Mouse (Mus musculus) NIH3T3 (cell line): ENCODE results near the gene Gm16253.
A peak's percentile ranks its signal among the peaks of the same experiment; 100 is the strongest.

Experiments
- DNase-seq: peaks from one replicate; pipeline ENCODE4 v3.0.0-alpha.2; 2012; ENCODE audit warnings: low read depth

Gm16253 gene

DNA sequence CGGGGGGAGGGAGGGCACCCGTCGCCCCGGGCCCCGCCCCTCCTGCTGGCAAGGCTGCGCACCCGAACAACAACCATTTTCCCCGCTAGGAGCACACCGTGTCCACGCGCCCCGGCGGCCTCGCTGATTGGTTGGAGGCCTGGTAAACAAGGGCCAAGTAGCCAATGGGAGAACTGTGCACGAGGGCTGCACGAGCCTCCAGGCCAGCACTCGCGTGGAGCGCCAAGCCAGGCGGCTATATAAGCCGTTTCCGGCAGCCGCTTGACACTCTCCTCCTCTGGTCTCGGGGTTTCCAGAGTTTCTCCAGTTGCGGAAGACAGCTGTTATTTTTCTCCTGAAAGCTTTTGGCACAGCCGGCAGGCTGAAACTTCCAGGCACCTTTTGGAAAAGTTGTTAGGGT lies 19.1 kb upstream of the Gm16253 start, which contains the start of gene Txnip:
TSS of gene Txnip (plus strand) at position 264 of the 400 bp plus-strand sequence.
- peak; percentile 99 for DNase-seq

DNA sequence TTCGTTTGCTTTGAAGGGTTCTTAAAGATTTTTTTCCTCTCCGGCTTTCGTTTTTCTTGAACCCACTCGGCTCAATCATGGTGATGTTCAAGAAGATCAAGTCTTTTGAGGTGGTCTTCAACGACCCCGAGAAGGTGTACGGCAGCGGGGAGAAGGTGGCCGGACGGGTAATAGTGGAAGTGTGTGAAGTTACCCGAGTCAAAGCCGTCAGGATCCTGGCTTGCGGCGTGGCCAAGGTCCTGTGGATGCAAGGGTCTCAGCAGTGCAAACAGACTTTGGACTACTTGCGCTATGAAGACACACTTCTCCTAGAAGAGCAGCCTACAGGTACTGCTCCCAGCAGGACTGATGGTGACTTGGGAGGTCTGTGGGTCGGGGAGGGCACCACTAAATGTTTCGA lies 18.6 kb upstream of the Gm16253 start:
- DNase-seq: peak; percentile 29

DNA sequence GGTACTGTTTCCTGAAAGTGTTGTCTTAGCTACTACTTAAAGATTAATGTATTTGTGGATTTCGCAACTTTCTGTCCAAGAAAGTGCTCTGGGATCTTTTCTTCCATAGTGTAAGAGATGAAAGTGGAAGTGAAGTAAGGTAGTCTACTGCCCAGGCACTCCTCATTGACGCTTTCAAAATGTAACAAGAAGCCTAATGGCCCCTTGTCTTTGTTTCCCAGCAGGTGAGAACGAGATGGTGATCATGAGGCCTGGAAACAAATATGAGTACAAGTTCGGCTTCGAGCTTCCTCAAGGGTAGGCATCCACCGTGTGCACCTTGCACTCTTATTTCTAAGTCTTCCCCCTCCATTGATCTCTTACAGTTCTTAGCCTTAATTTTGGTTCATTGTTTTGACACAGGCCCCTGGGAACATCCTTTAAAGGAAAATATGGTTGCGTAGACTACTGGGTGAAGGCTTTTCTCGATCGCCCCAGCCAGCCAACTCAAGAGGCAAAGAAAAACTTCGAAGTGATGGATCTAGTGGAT lies 18.1 kb upstream of the Gm16253 start:
- DNase-seq: peak; percentile 25

DNA sequence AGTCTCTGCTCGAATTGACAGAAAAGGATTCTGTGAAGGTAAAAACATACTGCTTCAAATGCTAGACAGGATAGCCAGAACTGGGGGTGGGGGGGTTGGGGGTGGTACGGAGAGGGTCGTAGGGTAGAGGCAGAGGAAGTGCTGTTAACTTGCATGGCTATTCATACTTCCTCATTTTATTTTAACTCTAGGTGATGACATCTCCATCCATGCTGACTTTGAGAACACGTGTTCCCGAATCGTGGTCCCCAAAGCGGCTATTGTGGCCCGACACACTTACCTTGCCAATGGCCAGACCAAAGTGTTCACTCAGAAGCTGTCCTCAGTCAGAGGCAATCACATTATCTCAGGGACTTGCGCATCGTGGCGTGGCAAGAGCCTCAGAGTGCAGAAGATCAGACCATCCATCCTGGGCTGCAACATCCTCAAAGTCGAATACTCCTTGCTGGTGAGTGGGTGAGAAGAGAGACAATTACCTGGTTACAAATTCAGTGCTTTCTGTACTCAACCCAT lies 17.3 kb upstream of the Gm16253 start:
- DNase-seq: no peak

DNA sequence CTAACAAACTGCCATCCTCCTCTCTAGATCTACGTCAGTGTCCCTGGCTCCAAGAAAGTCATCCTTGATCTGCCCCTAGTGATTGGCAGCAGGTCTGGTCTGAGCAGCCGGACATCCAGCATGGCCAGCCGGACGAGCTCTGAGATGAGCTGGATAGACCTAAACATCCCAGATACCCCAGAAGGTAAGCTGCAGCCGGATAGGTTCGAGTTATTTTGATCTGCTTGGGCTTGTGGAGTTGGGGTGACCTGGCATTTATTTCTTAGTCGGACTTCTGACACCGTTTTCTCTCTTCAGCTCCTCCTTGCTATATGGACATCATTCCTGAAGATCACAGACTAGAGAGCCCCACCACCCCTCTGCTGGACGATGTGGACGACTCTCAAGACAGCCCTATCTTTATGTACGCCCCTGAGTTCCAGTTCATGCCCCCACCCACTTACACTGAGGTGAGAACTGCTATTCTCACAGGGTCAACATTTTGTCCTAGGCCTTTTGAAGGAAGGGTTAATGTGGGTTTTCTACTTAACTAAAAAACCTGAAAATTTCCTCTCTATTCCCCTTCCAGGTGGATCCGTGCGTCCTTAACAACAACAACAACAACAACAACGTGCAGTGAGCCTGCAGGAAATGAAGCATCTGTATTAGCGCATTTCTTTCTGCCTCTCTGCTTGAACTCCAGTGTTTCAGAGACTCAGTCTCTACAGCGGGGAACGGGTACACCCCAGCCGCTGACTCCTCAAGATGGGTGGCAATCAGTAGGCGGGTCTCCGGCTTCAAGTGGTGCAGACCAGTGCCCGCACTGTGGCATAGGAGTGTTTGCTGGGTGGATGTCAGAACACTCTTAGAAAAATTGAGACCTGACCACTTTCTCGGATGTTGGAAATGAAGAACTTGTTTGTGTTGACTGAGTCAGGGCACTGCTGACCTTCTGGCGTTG lies 16.6 kb upstream of the Gm16253 start:
- no peak for DNase-seq

DNA sequence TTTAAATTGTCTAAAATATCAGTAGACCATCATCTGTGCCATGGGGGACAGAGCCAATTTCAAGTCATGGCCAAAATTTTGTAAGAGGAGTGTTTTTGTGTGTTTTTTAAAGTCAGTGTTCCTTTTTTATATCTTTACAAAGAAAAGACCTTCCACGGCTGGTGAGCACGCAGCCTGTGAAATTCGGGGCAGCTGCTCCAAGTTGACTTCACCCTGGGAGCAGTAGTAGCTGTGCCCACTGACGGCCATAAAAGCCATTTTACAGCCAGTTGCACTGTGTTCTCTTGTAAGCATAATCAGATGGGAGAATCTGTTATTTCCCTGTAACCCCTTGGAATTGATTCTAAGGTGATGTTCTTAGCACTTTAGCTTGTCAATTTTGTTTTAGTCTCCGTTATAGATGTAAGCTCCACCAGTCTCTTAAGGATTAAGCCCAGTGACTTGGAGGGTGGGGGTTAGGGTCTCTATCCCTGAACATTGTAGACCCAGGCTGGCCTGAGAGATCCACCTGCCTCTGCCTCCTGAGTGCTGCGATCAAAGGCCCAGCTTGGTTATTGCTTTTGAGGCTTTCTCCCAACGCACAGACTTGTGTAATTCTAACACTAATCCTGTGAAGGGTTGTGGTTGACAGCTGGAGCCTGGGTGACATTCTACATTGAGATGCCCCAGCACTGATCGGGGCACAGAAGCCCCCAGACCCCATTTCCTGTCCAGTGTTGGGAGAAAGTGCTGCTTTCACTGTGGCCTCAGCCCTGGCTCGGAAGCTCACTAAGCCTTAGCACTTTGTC lies 15.7 kb upstream of the Gm16253 start:
- no peak for DNase-seq

DNA sequence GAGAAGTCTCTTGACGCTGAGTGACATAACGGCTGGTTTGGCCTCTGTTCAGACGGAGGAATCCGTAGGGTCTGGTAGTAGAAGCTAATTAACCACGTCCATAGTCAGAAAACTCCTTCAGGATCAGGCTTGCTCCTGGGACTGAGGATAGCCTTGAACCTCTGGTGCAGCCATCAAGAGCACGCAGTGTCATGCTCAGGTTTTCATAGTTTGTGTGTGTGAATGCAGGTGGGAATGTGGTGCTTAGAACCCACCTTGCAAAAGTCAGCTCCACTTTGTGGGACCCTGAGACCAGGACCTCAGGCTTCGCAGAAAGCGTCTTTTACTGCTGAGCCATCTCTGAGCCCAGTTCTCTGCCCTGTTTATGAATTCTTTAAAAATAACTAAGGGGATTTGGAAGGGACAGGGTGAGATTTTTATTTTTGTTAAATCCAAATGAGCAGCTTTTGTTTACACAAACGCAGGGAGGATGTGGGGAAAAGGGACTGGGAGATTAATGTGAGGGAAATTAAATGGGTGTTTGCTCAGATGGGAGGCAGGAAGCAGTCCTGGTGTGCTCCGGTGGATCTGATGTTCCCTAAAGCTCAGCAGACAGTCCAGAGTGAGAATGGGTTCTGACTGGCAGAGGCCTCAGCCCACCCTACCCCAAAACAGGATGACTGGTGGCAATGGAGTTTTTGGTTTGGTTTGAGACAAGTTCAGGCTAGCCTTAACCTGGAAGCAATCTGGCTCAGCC lies 14.7 kb upstream of the Gm16253 start:
- DNase-seq: peak; percentile 55

DNA sequence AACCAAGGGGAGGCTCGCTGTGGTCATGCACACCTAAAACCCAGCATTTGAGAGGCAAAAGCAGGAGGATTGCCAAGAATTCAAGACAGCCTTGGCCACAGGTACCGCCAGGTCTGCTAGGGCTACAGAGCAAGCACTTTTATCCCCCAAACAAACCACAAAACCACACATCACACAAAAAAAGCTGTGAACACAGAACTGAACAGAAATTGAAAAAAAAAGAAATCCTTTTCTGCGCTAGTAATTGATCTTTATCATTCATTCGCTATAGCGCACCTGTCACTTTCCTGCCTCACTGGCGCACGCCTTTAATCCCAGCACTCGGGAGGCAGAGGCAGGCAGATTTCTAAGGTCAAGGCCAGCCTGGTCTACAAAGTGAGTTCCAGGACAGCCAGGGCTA lies 13.5 kb upstream of the Gm16253 start:
- DNase-seq: no peak

DNA sequence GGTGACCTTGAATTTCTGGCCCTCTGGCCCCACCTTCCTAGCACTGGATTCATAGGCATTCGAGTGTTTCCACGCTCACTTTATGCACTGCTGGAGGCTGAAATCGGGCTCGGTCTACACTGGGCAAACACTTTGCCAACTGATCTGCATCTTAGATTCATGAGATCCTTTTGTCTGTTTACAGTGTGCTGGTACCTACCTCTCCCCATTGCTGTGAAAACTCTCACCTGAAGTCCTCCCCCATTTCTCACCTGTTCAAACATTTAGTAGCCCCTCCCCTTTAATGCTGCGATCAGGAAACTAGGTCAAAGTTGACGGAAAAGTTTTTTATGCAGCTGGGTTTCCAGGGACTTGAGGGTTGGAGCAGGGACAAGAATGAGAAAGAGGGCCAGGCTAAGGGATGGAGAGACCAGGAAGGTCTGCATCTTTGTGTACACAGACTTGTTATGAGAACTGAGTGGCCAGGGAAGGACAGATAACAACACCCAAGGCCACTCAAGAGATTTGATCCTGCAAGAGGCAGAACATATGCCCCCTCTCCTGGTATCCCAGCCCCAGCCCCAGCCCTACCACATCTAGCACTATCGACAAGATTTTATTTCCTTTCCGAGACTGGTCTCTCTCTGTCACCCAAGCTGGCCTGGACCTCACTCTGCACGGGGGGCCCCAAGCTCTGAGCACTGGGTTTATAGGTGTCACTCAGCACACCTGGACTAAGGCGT lies 12.7 kb upstream of the Gm16253 start:
- peak; percentile 34 for DNase-seq

DNA sequence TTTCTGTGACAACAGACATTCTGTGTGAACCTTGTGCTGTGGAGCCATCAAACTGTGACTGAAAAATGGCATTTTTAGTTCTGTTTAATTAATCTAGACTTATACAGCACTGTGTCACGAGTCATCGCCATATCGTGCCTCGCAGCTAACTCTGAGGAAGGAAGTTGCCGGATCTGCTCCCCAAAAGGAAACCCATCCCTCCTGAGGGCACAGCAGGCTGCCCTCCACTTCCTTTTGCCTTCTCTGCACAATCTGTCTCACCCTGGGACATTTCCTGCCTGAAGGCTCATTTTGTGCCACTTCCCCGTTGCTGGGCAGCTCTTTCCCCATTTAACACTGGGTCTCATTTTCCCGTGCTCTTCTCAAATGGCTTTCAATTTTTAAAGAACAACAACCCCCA lies 12.2 kb upstream of the Gm16253 start:
- no peak for DNase-seq

DNA sequence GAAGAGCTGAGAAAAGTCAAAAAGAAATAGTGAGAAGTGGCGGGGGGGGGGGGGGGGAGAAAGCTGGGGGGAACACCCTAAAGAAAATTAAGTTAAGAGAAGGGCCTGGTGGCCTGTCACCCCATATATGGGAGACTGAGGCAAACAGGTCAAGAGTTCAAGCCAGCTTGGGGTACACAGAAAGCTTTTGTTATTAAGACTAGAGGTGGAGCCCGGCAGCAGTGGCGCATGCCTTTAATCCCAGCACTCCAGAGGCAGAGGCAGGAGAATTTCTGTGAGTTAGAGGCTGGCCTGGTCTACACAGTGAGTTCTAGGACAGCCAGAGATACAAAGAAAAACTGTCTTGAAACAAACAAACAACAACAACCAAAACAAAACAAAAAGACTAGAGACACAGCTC lies 11.7 kb upstream of the Gm16253 start:
- no peak for DNase-seq

DNA sequence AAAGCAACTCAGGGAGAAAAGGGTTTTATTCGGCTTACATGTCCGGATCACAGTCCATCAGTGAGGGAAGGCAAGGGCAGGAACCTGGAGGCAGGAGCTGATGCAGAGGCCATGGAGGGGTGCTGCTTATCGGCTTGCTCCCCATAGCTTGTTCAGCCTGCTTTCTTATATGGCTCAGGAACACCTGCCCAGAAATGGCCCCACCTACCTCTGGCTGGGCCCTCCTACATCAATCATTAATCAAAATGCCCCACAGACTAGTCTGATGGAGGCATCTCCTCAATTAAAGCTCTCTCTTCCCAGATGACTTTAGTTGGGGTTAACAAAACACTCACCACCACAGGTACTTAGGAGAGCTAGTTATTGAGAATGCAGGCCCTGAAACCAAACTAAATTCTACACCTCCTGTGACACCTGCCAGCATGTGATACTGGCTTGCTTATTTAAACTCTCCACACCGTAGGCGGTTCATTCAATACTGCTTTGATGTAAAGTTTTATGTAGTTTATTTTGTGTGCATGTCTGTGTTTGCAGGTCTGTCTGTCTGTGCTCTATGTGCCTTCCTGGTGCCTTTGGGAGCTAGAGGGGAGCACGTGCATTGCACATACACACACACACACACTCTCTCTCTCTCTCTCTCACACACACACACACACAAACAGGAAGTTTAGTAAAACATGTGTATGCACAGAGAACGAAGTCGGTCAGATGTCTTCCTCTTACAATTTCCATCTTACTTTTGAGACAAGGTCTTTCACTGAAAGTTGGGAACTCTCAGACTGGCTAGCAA lies 9.9 kb upstream of the Gm16253 start:
- no peak for DNase-seq

DNA sequence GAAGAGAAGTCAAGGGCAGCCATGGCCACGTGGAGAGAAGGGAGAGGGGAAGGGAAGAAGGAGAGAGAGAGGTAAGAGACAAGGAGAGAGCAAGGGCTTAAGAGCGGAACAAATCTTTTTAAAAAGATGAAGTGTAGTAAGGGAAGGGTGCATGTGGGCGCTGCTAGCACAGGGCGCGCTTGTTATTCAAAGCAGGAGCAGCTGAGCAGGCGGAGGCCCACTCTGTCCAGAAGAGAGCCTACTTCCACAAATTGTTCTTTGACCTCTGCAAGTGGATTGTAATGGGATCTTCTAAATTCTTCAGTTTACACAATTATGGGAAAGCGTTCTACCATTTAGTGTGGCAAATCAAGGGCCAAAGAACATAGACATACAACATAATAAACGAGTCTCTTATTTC lies 8.2 kb upstream of the Gm16253 start:
- DNase-seq: no peak

DNA sequence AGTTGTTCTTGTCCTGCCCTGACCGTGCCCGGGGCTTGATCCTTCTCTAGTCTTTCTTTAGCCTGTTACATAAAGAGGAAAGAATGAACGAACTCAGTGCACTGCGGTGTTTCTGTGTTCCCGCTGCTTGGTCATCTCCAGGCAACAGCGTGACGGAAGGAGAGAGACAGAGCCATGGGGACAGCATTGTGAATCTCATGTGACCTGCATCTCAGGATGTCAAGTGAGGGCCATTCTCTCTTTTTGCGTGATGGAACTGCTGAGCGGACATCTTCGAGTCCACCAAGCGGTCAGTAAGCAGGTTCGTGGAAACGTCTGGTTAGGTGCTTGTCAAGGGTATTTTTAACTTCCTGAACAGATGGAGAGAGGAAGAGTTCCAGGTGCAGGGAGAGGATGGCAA lies 7.3 kb upstream of the Gm16253 start:
- DNase-seq: no peak

DNA sequence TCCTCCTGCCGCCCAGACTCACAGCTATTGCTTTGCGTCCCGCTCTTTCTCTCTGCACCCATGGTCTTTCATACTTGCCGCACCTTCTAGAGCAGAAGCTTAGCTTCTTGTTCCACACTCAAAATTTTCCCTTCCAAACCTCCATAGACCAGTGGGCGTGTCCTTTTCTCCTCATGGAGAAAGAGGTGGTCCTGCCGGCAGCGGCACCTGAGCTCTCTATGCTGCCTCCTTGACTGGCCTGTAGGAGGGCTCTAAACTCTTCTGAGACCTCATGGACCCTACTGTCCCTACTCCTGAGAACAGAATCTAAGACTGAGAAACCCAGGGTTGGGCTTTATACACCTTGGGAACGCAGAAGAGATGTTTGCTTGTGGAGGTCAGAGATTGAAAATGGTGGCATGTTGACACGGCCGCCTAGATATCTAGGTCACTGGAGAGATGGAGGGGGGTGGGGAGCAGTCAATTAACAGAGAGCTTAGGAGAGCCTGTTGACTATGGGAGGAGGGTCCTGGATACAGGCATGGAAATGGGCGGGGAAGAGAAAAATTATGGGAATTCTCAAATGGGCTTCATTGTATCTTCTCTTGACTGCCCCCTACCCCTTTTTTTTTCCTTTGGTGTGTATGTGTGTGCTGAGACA lies 6.7 kb upstream of the Gm16253 start:
- DNase-seq: no peak

DNA sequence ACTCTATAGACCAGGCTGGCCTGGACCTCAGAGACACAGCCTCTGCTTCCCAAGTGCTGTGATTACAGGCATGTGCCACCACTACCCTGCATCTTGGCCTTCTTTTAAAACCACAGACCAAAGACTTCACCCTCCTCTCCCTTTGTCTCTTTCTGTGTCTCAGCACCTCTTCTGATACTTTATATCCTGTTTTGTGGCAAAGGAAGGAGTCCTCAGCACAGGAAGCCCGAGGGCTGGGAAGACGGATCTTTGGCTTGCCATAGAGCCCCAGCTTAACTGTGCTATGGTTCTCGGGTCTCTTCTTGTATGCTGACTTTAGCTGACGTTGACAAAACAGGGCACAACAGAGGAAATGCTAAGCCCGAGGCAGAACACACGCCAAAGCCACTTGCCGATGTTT lies 6.1 kb upstream of the Gm16253 start:
- no peak for DNase-seq

DNA sequence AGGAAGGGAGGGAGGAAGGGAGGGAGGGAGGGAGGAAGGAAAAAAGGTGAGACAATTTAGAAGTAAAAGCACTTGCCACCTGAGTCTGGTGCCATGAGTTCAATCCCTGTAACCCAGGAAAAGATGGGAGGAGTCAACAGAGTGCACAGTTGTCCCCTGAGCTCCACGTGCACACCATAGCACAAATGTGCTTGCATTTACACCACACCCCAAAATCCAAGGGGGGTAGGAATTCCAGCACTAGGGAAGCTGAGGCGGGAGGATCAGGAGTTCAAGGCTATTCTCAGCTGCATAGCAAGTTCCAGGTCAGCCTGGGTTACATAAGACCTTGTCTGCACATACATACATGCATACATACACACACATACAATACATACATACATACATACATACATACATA lies 5.4 kb upstream of the Gm16253 start:
- no peak for DNase-seq

DNA sequence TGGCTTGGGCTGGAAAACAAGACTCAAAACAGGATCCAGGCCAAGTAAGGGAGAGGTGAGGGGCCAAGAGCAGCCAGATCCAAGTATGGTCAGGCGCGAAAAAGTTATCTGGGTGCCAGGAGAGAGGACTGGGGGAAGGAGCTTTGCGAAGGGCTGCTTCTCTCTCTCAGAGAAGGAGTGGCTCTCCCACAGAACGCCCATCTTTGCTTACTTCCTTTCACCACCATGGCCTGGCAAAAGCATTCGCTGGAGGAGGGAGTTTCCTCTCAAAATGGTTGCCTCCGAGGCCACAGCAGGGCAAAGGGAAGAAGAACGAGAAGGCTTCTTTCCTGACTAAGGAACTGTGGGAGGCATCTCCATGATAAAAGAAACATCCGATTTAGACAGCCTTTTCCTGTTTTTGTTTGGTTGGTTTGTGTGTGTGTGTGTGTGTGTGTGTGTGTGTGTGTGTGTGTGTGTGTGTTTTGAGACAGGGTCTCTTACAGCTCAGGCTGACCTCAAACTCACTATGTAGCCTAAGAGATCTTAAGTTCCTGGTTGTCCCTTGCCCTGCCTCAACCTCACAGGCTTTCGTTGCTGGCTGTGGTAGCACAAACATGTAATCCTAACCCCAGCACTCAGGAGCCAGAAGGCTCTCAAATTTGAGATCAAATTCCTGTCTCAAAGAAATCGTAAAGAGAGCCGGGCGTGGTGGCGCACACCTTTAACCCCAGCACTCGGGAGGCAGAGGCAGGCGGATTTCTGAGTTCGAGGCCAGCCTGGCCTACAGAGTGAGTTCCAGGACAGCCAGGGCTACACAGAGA lies 4.7 kb upstream of the Gm16253 start:
- no peak for DNase-seq
